Mouse (Mus musculus): ENCODE data around the gene Clta. TPM values are rescaled to one million over a fixed set of nuclear protein-coding genes. Genes with fewer than 3 reads are reported as not detected.
"Not testable (repeated sequence)": the region's sequence is repeated elsewhere in the genome, so short reads cannot be mapped to it uniquely, and the experiment has no call there.

The Clta gene
- polyA plus RNA-seq, 1 experiment = 156 TPM

GRCm38 (mm10) chr4:44024241-44024640, 20.0 kb downstream of the Clta start:
- no peak for DNase-seq (ENCODE audit: low read depth)

- no peak for DNase-seq (ENCODE audit: low read depth)
These were observed 21.3 kb downstream of the Clta start for GRCm38 (mm10) chr4:44025570-44025969.

GRCm38 (mm10) chr4:44028303-44029135, 24.3 kb downstream of the Clta start:
- DNase-seq (ENCODE audit: low read depth) = no peak

GRCm38 (mm10) chr4:44029661-44030066, 25.4 kb downstream of the Clta start:
- no peak for DNase-seq (ENCODE audit: low read depth)

- no peak for DNase-seq (ENCODE audit: low read depth)
These were observed 27.3 kb downstream of the Clta start for GRCm38 (mm10) chr4:44031521-44031920.

- no peak for DNase-seq (ENCODE audit: low read depth)
These were observed 32.2 kb downstream of the Clta start for GRCm38 (mm10) chr4:44036455-44036854.

- no peak for DNase-seq (ENCODE audit: low read depth)
These were observed 36.5 kb downstream of the Clta start for GRCm38 (mm10) chr4:44040802-44041201.

GRCm38 (mm10) chr4:44042429-44042828, 38.2 kb downstream of the Clta start:
- DNase-seq (ENCODE audit: low read depth) = no peak

- not testable (repeated sequence) for DNase-seq (ENCODE audit: low read depth)
These were observed 38.9 kb downstream of the Clta start for GRCm38 (mm10) chr4:44043182-44043581.

GRCm38 (mm10) chr4:44044685-44045356, 40.6 kb downstream of the Clta start:
- no peak for DNase-seq (ENCODE audit: low read depth)

GRCm38 (mm10) chr4:44046066-44046465, 41.8 kb downstream of the Clta start:
- peak; percentile 22 for DNase-seq (ENCODE audit: low read depth)

- DNase-seq (ENCODE audit: low read depth) = no peak
These were observed 45.6 kb downstream of the Clta start for GRCm38 (mm10) chr4:44049812-44050211.

- no peak for DNase-seq (ENCODE audit: low read depth)
These were observed 55.4 kb downstream of the Clta start for GRCm38 (mm10) chr4:44059674-44060073.

- DNase-seq (ENCODE audit: low read depth) = no peak
These were observed 57.8 kb downstream of the Clta start for GRCm38 (mm10) chr4:44062062-44062461.

- no peak for DNase-seq (ENCODE audit: low read depth)
These were observed 58.6 kb downstream of the Clta start for GRCm38 (mm10) chr4:44062816-44063215.

- DNase-seq (ENCODE audit: low read depth) = no peak
These were observed 61.2 kb downstream of the Clta start for GRCm38 (mm10) chr4:44065355-44066025.

- no peak for DNase-seq (ENCODE audit: low read depth)
These were observed 62.6 kb downstream of the Clta start for GRCm38 (mm10) chr4:44066891-44067290.

- DNase-seq (ENCODE audit: low read depth) = no peak
These were observed 64.5 kb downstream of the Clta start for GRCm38 (mm10) chr4:44068736-44069135.

- no peak for DNase-seq (ENCODE audit: low read depth)
These were observed 65.2 kb downstream of the Clta start for GRCm38 (mm10) chr4:44069411-44069810.

GRCm38 (mm10) chr4:44070641-44071040, 66.4 kb downstream of the Clta start:
- DNase-seq (ENCODE audit: low read depth) = no peak

- no peak for DNase-seq (ENCODE audit: low read depth)
These were observed 67.5 kb downstream of the Clta start for GRCm38 (mm10) chr4:44071741-44072145.

GRCm38 (mm10) chr4:44072146-44072872, 68.1 kb downstream of the Clta start:
- DNase-seq (ENCODE audit: low read depth) = no peak

Measured in gonadal fat pad, adult 2 months (tissue).